Mouse (Mus musculus): ENCODE results near the gene Specc1. TPM values are rescaled to one million over a fixed set of nuclear protein-coding genes. Genes with fewer than 3 reads are reported as not detected.

Specc1 gene
- polyA plus RNA-seq, 1 experiment: 27.7 TPM

DNA sequence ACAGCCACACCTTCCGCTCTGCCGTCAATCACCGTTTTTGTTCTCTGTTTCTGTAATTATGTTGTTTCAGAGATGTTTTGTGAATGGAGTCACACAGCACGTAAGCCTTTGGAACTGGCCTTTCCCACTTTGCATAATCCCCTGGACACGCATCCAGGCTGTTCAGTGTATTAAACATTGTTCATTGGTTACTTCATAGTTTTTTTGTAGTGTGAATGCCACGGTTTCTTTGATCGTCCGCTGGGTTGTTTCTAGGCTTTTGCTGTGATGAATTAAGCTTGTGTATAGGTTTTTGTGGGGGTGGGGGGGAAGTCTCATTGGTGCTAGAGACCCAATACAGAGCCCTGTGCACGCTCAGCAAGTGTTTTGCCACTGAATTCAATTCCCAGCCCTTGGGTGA, 97.4 kb downstream of the Specc1 start:
- H3K4me2 ChIP-seq (ENCODE audit: low read depth): no peak overlapping the region
- TF ChIP-seq SRF (IDR thresholded peaks at IDR 0.05; ENCODE audit: control insufficient read depth, insufficient read length, low read depth): no peak
- no peak for TF ChIP-seq POLR2A (IDR thresholded peaks at IDR 0.05; ENCODE audit: insufficient read length, low read depth)
- TF ChIP-seq USF1 (IDR thresholded peaks at IDR 0.05; ENCODE audit: low read depth): no peak
- TF ChIP-seq TCF3 (IDR thresholded peaks at IDR 0.05; ENCODE audit: insufficient read length, low read depth): no peak
- no peak for TF ChIP-seq MAX (IDR thresholded peaks at IDR 0.05; ENCODE audit: low read depth)
- TF ChIP-seq REST (IDR thresholded peaks at IDR 0.05; ENCODE audit: insufficient read depth, insufficient read length): no peak
- TF ChIP-seq TCF12 (IDR thresholded peaks at IDR 0.05; ENCODE audit: insufficient read depth, poor library complexity, severe bottlenecking): no peak
- TF ChIP-seq MYOG (IDR thresholded peaks at IDR 0.05; ENCODE audit: control insufficient read depth in 1 of 3, insufficient read depth in 1 of 3, insufficient read length in 2 of 3, low read depth in 2 of 3): no peak
- TF ChIP-seq MYOD1 (IDR thresholded peaks at IDR 0.05; ENCODE audit: control insufficient read depth in 1 of 3, insufficient read length in 2 of 3, low read depth in 2 of 3): no peak
- TF ChIP-seq E2F4 (IDR thresholded peaks at IDR 0.05; ENCODE audit: insufficient read depth): no peak
- no peak for TF ChIP-seq CEBPB (IDR thresholded peaks at IDR 0.05; ENCODE audit: insufficient read depth, poor library complexity, severe bottlenecking)
- TF ChIP-seq POLR2AphosphoS2 (IDR thresholded peaks at IDR 0.05; ENCODE audit: insufficient read length, low read depth): no peak
- no peaks in the 10 kb centered on the region for H3K36me3 ChIP-seq (ENCODE audit: control insufficient read depth, insufficient read depth)
- H3K79me2 ChIP-seq (ENCODE audit: control insufficient read depth, insufficient read depth): no peaks in the 10 kb centered on the region
- no peaks in the 10 kb centered on the region for H3K27me3 ChIP-seq (ENCODE audit: control insufficient read depth, insufficient read depth, insufficient read length)
- H3K4me3 ChIP-seq: no peak overlapping the region
- H3ac ChIP-seq (ENCODE audit: control insufficient read depth, insufficient read length): no peak overlapping the region

DNA sequence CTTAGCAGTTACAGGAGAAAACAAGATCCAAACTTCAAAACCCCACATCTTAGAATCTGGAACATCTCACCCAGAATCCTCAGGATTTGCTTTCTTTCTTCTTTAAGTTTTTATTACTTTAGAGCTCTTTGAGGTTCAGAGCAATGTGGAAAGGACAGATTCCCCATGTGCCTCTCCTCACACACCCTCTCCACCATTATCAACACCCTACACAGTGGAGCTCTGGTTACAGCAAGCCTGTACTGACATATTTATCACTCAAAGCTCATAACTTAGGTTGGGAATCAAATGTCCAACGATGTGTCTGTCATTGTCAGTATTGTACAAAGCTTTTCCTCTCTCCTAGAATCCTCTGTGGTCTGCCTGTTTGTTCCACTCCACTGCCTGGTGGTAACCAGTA, 108.0 kb downstream of the Specc1 start:
- peak overlapping the region; percentile 6 for H3K4me2 ChIP-seq (ENCODE audit: low read depth)
- H3K36me3 ChIP-seq (ENCODE audit: control insufficient read depth, insufficient read depth): no peaks in the 10 kb centered on the region
- H3ac ChIP-seq (ENCODE audit: control insufficient read depth, insufficient read length): no peak overlapping the region
- H3K4me3 ChIP-seq: no peak overlapping the region
- TF ChIP-seq CEBPB (IDR thresholded peaks at IDR 0.05; ENCODE audit: insufficient read depth, poor library complexity, severe bottlenecking) (no peak), SRF (IDR thresholded peaks at IDR 0.05; ENCODE audit: control insufficient read depth, insufficient read length, low read depth) (no peak), E2F4 (IDR thresholded peaks at IDR 0.05; ENCODE audit: insufficient read depth) (no peak), USF1 (IDR thresholded peaks at IDR 0.05; ENCODE audit: low read depth) (no peak)
- no peaks in the 10 kb centered on the region for H3K27me3 ChIP-seq (ENCODE audit: control insufficient read depth, insufficient read depth, insufficient read length)
- H3K79me2 ChIP-seq (ENCODE audit: control insufficient read depth, insufficient read depth): no peaks in the 10 kb centered on the region

DNA sequence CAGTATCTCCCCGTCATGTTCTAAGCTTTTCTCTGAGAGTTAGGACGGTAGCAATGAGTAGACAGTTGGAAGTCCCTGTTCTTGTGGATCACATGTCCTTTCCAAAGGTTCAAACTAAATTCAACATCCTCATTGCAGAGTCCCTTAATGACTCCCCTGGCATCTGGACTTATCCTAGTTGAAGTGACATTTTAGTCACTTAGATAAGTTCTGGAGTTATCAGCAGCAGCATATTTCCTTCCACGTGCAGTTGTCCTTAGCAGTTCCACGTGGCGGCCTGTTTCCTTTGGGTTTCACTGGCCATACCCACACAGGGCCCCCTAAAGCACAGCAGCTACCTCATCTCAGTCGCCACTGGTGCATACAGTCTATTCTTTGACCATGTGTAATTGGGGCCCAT, 109.1 kb downstream of the Specc1 start:
- Histone ChIP-seq H3ac (ENCODE audit: control insufficient read depth, insufficient read length) (no peak overlapping the region), H3K4me3 (no peak overlapping the region), H3K27me3 (ENCODE audit: control insufficient read depth, insufficient read depth, insufficient read length) (no peaks in the 10 kb centered on the region), H3K36me3 (ENCODE audit: control insufficient read depth, insufficient read depth) (no peaks in the 10 kb centered on the region), H3K4me2 (ENCODE audit: low read depth) (no peak overlapping the region), H3K79me2 (ENCODE audit: control insufficient read depth, insufficient read depth) (no peaks in the 10 kb centered on the region)
- TF ChIP-seq MYOG (IDR thresholded peaks at IDR 0.05; ENCODE audit: control insufficient read depth in 1 of 3, insufficient read depth in 1 of 3, insufficient read length in 2 of 3, low read depth in 2 of 3) (no peak), POLR2A (IDR thresholded peaks at IDR 0.05; ENCODE audit: insufficient read length, low read depth) (no peak), TCF12 (IDR thresholded peaks at IDR 0.05; ENCODE audit: insufficient read depth, poor library complexity, severe bottlenecking) (no peak), POLR2AphosphoS2 (IDR thresholded peaks at IDR 0.05; ENCODE audit: insufficient read length, low read depth) (no peak), USF1 (IDR thresholded peaks at IDR 0.05; ENCODE audit: low read depth) (no peak), SRF (IDR thresholded peaks at IDR 0.05; ENCODE audit: control insufficient read depth, insufficient read length, low read depth) (no peak), CEBPB (IDR thresholded peaks at IDR 0.05; ENCODE audit: insufficient read depth, poor library complexity, severe bottlenecking) (no peak), REST (IDR thresholded peaks at IDR 0.05; ENCODE audit: insufficient read depth, insufficient read length) (no peak), E2F4 (IDR thresholded peaks at IDR 0.05; ENCODE audit: insufficient read depth) (no peak), MAX (IDR thresholded peaks at IDR 0.05; ENCODE audit: low read depth) (no peak), MYOD1 (IDR thresholded peaks at IDR 0.05; ENCODE audit: control insufficient read depth in 1 of 3, insufficient read length in 2 of 3, low read depth in 2 of 3) (no peak), TCF3 (IDR thresholded peaks at IDR 0.05; ENCODE audit: insufficient read length, low read depth) (no peak)

DNA sequence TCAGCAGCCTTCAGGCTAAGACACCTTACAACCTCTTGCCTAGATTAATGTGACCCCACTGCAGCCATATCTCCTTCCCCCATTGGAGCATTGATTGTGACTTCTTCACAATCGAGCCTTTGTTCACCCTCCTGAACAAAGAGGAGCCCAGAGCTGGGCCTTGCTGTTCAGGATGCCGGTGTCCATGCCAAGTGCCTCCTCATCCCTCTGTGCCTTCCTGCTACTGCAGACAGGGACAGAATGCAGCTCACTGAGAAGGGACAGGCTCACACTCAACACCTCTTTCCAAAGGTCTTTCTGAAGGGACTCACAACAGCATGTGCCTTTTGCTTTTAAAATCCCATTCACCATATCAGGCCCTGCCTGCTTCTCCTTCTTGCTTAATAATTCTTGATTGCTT, 113.0 kb downstream of the Specc1 start:
- Histone ChIP-seq H3ac (ENCODE audit: control insufficient read depth, insufficient read length) (no peak overlapping the region), H3K79me2 (ENCODE audit: control insufficient read depth, insufficient read depth) (no peaks in the 10 kb centered on the region), H3K4me3 (no peak overlapping the region), H3K36me3 (ENCODE audit: control insufficient read depth, insufficient read depth) (no peaks in the 10 kb centered on the region), H3K4me2 (ENCODE audit: low read depth) (no peak overlapping the region), H3K27me3 (ENCODE audit: control insufficient read depth, insufficient read depth, insufficient read length) (no peaks in the 10 kb centered on the region)
- TF ChIP-seq POLR2AphosphoS2 (IDR thresholded peaks at IDR 0.05; ENCODE audit: insufficient read length, low read depth): no peak
- no peak for TF ChIP-seq TCF3 (IDR thresholded peaks at IDR 0.05; ENCODE audit: insufficient read length, low read depth)
- no peak for TF ChIP-seq USF1 (IDR thresholded peaks at IDR 0.05; ENCODE audit: low read depth)
- TF ChIP-seq CEBPB (IDR thresholded peaks at IDR 0.05; ENCODE audit: insufficient read depth, poor library complexity, severe bottlenecking): no peak
- no peak for TF ChIP-seq MAX (IDR thresholded peaks at IDR 0.05; ENCODE audit: low read depth)
- TF ChIP-seq SRF (IDR thresholded peaks at IDR 0.05; ENCODE audit: control insufficient read depth, insufficient read length, low read depth): no peak
- TF ChIP-seq TCF12 (IDR thresholded peaks at IDR 0.05; ENCODE audit: insufficient read depth, poor library complexity, severe bottlenecking): no peak
- TF ChIP-seq MYOG (IDR thresholded peaks at IDR 0.05; ENCODE audit: control insufficient read depth in 1 of 3, insufficient read depth in 1 of 3, insufficient read length in 2 of 3, low read depth in 2 of 3): no peak
- TF ChIP-seq E2F4 (IDR thresholded peaks at IDR 0.05; ENCODE audit: insufficient read depth): no peak
- TF ChIP-seq REST (IDR thresholded peaks at IDR 0.05; ENCODE audit: insufficient read depth, insufficient read length): no peak
- no peak for TF ChIP-seq MYOD1 (IDR thresholded peaks at IDR 0.05; ENCODE audit: control insufficient read depth in 1 of 3, insufficient read length in 2 of 3, low read depth in 2 of 3)
- no peak for TF ChIP-seq POLR2A (IDR thresholded peaks at IDR 0.05; ENCODE audit: insufficient read length, low read depth)

DNA sequence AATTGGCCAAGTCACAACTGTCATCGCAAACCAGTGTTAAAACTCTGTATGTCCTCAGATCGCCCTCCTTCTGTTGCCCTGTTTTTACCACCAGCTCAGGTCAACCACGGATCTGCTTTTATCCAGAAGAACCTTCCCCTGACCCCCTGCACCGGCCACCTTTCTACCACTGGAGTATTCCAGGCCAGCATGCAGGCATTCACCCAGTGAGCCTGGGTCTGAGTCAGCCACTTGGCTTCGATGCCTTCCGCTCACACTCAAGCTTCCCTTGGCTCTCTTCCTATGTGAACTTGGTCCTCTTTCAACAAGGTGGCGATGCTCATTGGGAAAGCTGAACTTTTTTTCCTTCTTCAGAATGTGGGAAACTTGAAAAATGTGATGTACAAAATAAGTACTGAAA, 113.6 kb downstream of the Specc1 start:
- Histone ChIP-seq H3K36me3 (ENCODE audit: control insufficient read depth, insufficient read depth) (no peaks in the 10 kb centered on the region), H3K27me3 (ENCODE audit: control insufficient read depth, insufficient read depth, insufficient read length) (no peaks in the 10 kb centered on the region), H3K4me2 (ENCODE audit: low read depth) (no peak overlapping the region), H3K4me3 (no peak overlapping the region), H3ac (ENCODE audit: control insufficient read depth, insufficient read length) (no peak overlapping the region), H3K79me2 (ENCODE audit: control insufficient read depth, insufficient read depth) (no peaks in the 10 kb centered on the region)
- TF ChIP-seq POLR2AphosphoS2 (IDR thresholded peaks at IDR 0.05; ENCODE audit: insufficient read length, low read depth): no peak
- TF ChIP-seq CEBPB (IDR thresholded peaks at IDR 0.05; ENCODE audit: insufficient read depth, poor library complexity, severe bottlenecking): no peak
- TF ChIP-seq MAX (IDR thresholded peaks at IDR 0.05; ENCODE audit: low read depth): no peak
- no peak for TF ChIP-seq USF1 (IDR thresholded peaks at IDR 0.05; ENCODE audit: low read depth)
- no peak for TF ChIP-seq MYOD1 (IDR thresholded peaks at IDR 0.05; ENCODE audit: control insufficient read depth in 1 of 3, insufficient read length in 2 of 3, low read depth in 2 of 3)
- TF ChIP-seq E2F4 (IDR thresholded peaks at IDR 0.05; ENCODE audit: insufficient read depth): no peak

Data from myocyte (in vitro differentiated cells).